Mouse (Mus musculus) megakaryocyte-erythroid progenitor cell, adult 5-6 weeks (primary cell): Measurements from ENCODE around the gene Rnf43. TPM values are rescaled to one million over a fixed set of nuclear protein-coding genes. Genes with fewer than 3 reads are reported as not detected.

Source experiments
- ATAC-seq: replicated peaks from 2 replicates; pipeline ENCODE4 v1.8.0; 2016; ENCODE audit warnings: mild to moderate bottlenecking, inconsistent platforms; ENCODE audit not compliant: severe bottlenecking, poor library complexity, low FRiP score, low TSS enrichment
- total RNA-seq, 2 experiments: library from RNA; stranded (forward) in 1 of 2; stranded (reverse) in 1 of 2; fragments of 200-1000, 215-1000 nt in 1 of 2; fragments of >200 nt in 1 of 2; fragmentation: Nextera tagmentation in 1 of 2; gene quantifications; 2 replicates each; pipeline ENCODE4 v1.2.3; 2014 to 2017

Gene Rnf43
- total RNA-seq, 2 experiments from 2014 or later: 3.1 to 4.2 TPM

- peak; percentile 66 for ATAC-seq
These were observed 67.2 kb downstream of the Rnf43 start for GRCm38 (mm10) chr11:87729593-87730185.

GRCm38 (mm10) chr11:87730652-87731310, 68.3 kb downstream of the Rnf43 start:
- ATAC-seq: no peak

GRCm38 (mm10) chr11:87734346-87734745, 71.8 kb downstream of the Rnf43 start:
- no peak for ATAC-seq

- no peak for ATAC-seq
These were observed 73.2 kb downstream of the Rnf43 start for GRCm38 (mm10) chr11:87735691-87736090.

- peak; percentile 76 for ATAC-seq
These were observed 74.2 kb downstream of the Rnf43 start for GRCm38 (mm10) chr11:87736647-87737134.

- ATAC-seq: peak; percentile 84
These were observed 74.7 kb downstream of the Rnf43 start, which contains the start of gene Supt4a for GRCm38 (mm10) chr11:87737175-87737740. TSS of gene Supt4a (plus strand) at chr11:87737552.

GRCm38 (mm10) chr11:87743691-87744090, 81.2 kb downstream of the Rnf43 start:
- no peak for ATAC-seq

- ATAC-seq: no peak
These were observed 82.4 kb downstream of the Rnf43 start for GRCm38 (mm10) chr11:87744964-87745363.

- no peak for ATAC-seq
These were observed 83.4 kb downstream of the Rnf43 start for GRCm38 (mm10) chr11:87745632-87746555.

- no peak for ATAC-seq
These were observed 84.8 kb downstream of the Rnf43 start for GRCm38 (mm10) chr11:87747312-87747711.

GRCm38 (mm10) chr11:87747716-87748115, 85.2 kb downstream of the Rnf43 start:
- no peak for ATAC-seq

GRCm38 (mm10) chr11:87748132-87749119, 85.9 kb downstream of the Rnf43 start:
- peak; percentile 67 for ATAC-seq

GRCm38 (mm10) chr11:87749192-87750042, 86.9 kb downstream of the Rnf43 start:
- ATAC-seq: peak; percentile 75

GRCm38 (mm10) chr11:87750043-87750421, 87.5 kb downstream of the Rnf43 start:
- ATAC-seq: peak; percentile 44

GRCm38 (mm10) chr11:87750521-87750920, 88.0 kb downstream of the Rnf43 start:
- ATAC-seq: no peak

GRCm38 (mm10) chr11:87751031-87751430, 88.5 kb downstream of the Rnf43 start:
- ATAC-seq: no peak

- ATAC-seq: no peak
These were observed 89.0 kb downstream of the Rnf43 start for GRCm38 (mm10) chr11:87751491-87751966.

- ATAC-seq: no peak
These were observed 89.8 kb downstream of the Rnf43 start for GRCm38 (mm10) chr11:87752307-87752706.
